Mouse (Mus musculus): ENCODE measurements around the gene Tnfrsf1b. TPM values are rescaled to one million over a fixed set of nuclear protein-coding genes. Genes with fewer than 3 reads are reported as not detected.

Tnfrsf1b gene
- 4.1 and 5.2 TPM in 2 replicates for polyA plus RNA-seq (2015; fragmentation: Nextera tagmentation; extraction: Ambion mirVana)

GRCm38 (mm10) chr4:145246173-145247011, at the start of gene Tnfrsf1b:
Tnfrsf1b (minus strand) TSS chr4:145246870.
- peak; percentile 78 for ATAC-seq (replicated peaks; ENCODE audit: extremely low read depth, insufficient read depth, low FRiP score)
- H3K27ac ChIP-seq (ENCODE audit: low read length): no peak within 1 kb of the TSS
- WGBS: under 1% methylated on average over 47 of the region's 47 CpGs
- no peaks in the 10 kb centered on the region for H3K9me3 ChIP-seq (replicated peaks; ENCODE audit: control insufficient read depth, low read length)
- H3K9ac ChIP-seq (ENCODE audit: low read length): peak within 1 kb of the TSS; percentile 68
- H3K4me1 ChIP-seq (ENCODE audit: control insufficient read depth, insufficient read depth, low read length): 0 out of 2 replicates have a peak, but pooled peaks cover 3% of the 10 kb centered on the region
- H3K4me2 ChIP-seq (ENCODE audit: low read depth, low read length): peak within 1 kb of the TSS; percentile 79
- peaks cover 24% of the 10 kb centered on the region for H3K27me3 ChIP-seq (ENCODE audit: control insufficient read depth, insufficient read depth, low read length)
- peak within 1 kb of the TSS; percentile 63 for H3K4me3 ChIP-seq (ENCODE audit: low read length)
- no peaks in the 10 kb centered on the region for H3K36me3 ChIP-seq (ENCODE audit: control insufficient read depth, insufficient read depth)

- Histone ChIP-seq H3K4me3 (ENCODE audit: low read length) (no peak overlapping the region), H3K27ac (ENCODE audit: low read length) (no peak overlapping the region), H3K36me3 (ENCODE audit: control insufficient read depth, insufficient read depth) (no peaks in the 10 kb centered on the region), H3K27me3 (ENCODE audit: control insufficient read depth, insufficient read depth, low read length) (no peaks in the 10 kb centered on the region), H3K4me2 (ENCODE audit: low read depth, low read length) (no peak overlapping the region), H3K4me1 (ENCODE audit: control insufficient read depth, insufficient read depth, low read length) (no peaks in the 10 kb centered on the region), H3K9me3 (replicated peaks; ENCODE audit: control insufficient read depth, low read length) (no peaks in the 10 kb centered on the region), H3K9ac (ENCODE audit: low read length) (no peak overlapping the region)
- WGBS: 52% methylated on average over 5 of the region's 5 CpGs
- no peak; the same call in 1 of the 2 replicates for ATAC-seq (replicated peaks; ENCODE audit: extremely low read depth, insufficient read depth, low FRiP score)
These were observed 49.1 kb upstream of the Tnfrsf1b start for GRCm38 (mm10) chr4:145295589-145296300.

GRCm38 (mm10) chr4:145294588-145294987, 47.9 kb upstream of the Tnfrsf1b start:
- WGBS: 72% methylated on average over 5 of the region's 5 CpGs
- no peak for ATAC-seq (replicated peaks; ENCODE audit: extremely low read depth, insufficient read depth, low FRiP score)
- H3K4me3 ChIP-seq (ENCODE audit: low read length): no peak overlapping the region
- no peaks in the 10 kb centered on the region for H3K9me3 ChIP-seq (replicated peaks; ENCODE audit: control insufficient read depth, low read length)
- H3K27me3 ChIP-seq (ENCODE audit: control insufficient read depth, insufficient read depth, low read length): no peaks in the 10 kb centered on the region
- H3K27ac ChIP-seq (ENCODE audit: low read length): no peak overlapping the region
- H3K36me3 ChIP-seq (ENCODE audit: control insufficient read depth, insufficient read depth): no peaks in the 10 kb centered on the region
- no peak overlapping the region for H3K4me2 ChIP-seq (ENCODE audit: low read depth, low read length)
- no peak overlapping the region for H3K9ac ChIP-seq (ENCODE audit: low read length)
- no peaks in the 10 kb centered on the region for H3K4me1 ChIP-seq (ENCODE audit: control insufficient read depth, insufficient read depth, low read length)

- H3K4me2 ChIP-seq (ENCODE audit: low read depth, low read length): no peak overlapping the region
- no peaks in the 10 kb centered on the region for H3K9me3 ChIP-seq (replicated peaks; ENCODE audit: control insufficient read depth, low read length)
- no peaks in the 10 kb centered on the region for H3K27me3 ChIP-seq (ENCODE audit: control insufficient read depth, insufficient read depth, low read length)
- no peaks in the 10 kb centered on the region for H3K4me1 ChIP-seq (ENCODE audit: control insufficient read depth, insufficient read depth, low read length)
- 42% methylated on average over 4 of the region's 4 CpGs for WGBS
- no peak overlapping the region for H3K27ac ChIP-seq (ENCODE audit: low read length)
- no peaks in the 10 kb centered on the region for H3K36me3 ChIP-seq (ENCODE audit: control insufficient read depth, insufficient read depth)
- ATAC-seq (replicated peaks; ENCODE audit: extremely low read depth, insufficient read depth, low FRiP score): no peak; the same call in 1 of the 2 replicates
- H3K4me3 ChIP-seq (ENCODE audit: low read length): no peak overlapping the region
- H3K9ac ChIP-seq (ENCODE audit: low read length): no peak overlapping the region
These were observed 39.9 kb upstream of the Tnfrsf1b start for GRCm38 (mm10) chr4:145286369-145287120.

- Histone ChIP-seq H3K9ac (ENCODE audit: low read length) (no peak overlapping the region), H3K4me2 (ENCODE audit: low read depth, low read length) (no peak overlapping the region), H3K27ac (ENCODE audit: low read length) (no peak overlapping the region), H3K36me3 (ENCODE audit: control insufficient read depth, insufficient read depth) (no peaks in the 10 kb centered on the region), H3K4me3 (ENCODE audit: low read length) (no peak overlapping the region), H3K9me3 (replicated peaks; ENCODE audit: control insufficient read depth, low read length) (no peaks in the 10 kb centered on the region; the same call in 1 of the 2 replicates), H3K27me3 (ENCODE audit: control insufficient read depth, insufficient read depth, low read length) (no peaks in the 10 kb centered on the region), H3K4me1 (ENCODE audit: control insufficient read depth, insufficient read depth, low read length) (no peaks in the 10 kb centered on the region)
- no peak for ATAC-seq (replicated peaks; ENCODE audit: extremely low read depth, insufficient read depth, low FRiP score)
- WGBS: 93% methylated on average over 4 of the region's 4 CpGs
These were observed 38.0 kb upstream of the Tnfrsf1b start for GRCm38 (mm10) chr4:145284675-145285074.

- H3K4me1 ChIP-seq (ENCODE audit: control insufficient read depth, insufficient read depth, low read length): no peaks in the 10 kb centered on the region
- no peaks in the 10 kb centered on the region; the same call in 1 of the 2 replicates for H3K9me3 ChIP-seq (replicated peaks; ENCODE audit: control insufficient read depth, low read length)
- no peak overlapping the region for H3K9ac ChIP-seq (ENCODE audit: low read length)
- WGBS: 48% methylated on average over 6 of the region's 6 CpGs
- H3K27me3 ChIP-seq (ENCODE audit: control insufficient read depth, insufficient read depth, low read length): no peaks in the 10 kb centered on the region
- no peak for ATAC-seq (replicated peaks; ENCODE audit: extremely low read depth, insufficient read depth, low FRiP score)
- no peaks in the 10 kb centered on the region for H3K36me3 ChIP-seq (ENCODE audit: control insufficient read depth, insufficient read depth)
- H3K27ac ChIP-seq (ENCODE audit: low read length): no peak overlapping the region
- H3K4me3 ChIP-seq (ENCODE audit: low read length): no peak overlapping the region
- H3K4me2 ChIP-seq (ENCODE audit: low read depth, low read length): no peak overlapping the region
These were observed 36.8 kb upstream of the Tnfrsf1b start for GRCm38 (mm10) chr4:145283441-145283840.

- Histone ChIP-seq H3K4me3 (ENCODE audit: low read length) (no peak overlapping the region), H3K4me2 (ENCODE audit: low read depth, low read length) (no peak overlapping the region), H3K27ac (ENCODE audit: low read length) (no peak overlapping the region), H3K27me3 (ENCODE audit: control insufficient read depth, insufficient read depth, low read length) (no peaks in the 10 kb centered on the region), H3K4me1 (ENCODE audit: control insufficient read depth, insufficient read depth, low read length) (no peaks in the 10 kb centered on the region), H3K9ac (ENCODE audit: low read length) (no peak overlapping the region), H3K9me3 (replicated peaks; ENCODE audit: control insufficient read depth, low read length) (no peaks in the 10 kb centered on the region; the same call in 1 of the 2 replicates), H3K36me3 (ENCODE audit: control insufficient read depth, insufficient read depth) (no peaks in the 10 kb centered on the region)
- WGBS: 86% methylated on average over 6 of the region's 6 CpGs
- no peak for ATAC-seq (replicated peaks; ENCODE audit: extremely low read depth, insufficient read depth, low FRiP score)
These were observed 34.3 kb upstream of the Tnfrsf1b start for GRCm38 (mm10) chr4:145280966-145281365.

GRCm38 (mm10) chr4:145278724-145279370, 32.2 kb upstream of the Tnfrsf1b start:
- no peak for ATAC-seq (replicated peaks; ENCODE audit: extremely low read depth, insufficient read depth, low FRiP score)
- Histone ChIP-seq H3K36me3 (ENCODE audit: control insufficient read depth, insufficient read depth) (no peaks in the 10 kb centered on the region), H3K9me3 (replicated peaks; ENCODE audit: control insufficient read depth, low read length) (no peaks in the 10 kb centered on the region; the same call in 1 of the 2 replicates)

More at GRCm38 (mm10) chr4:145278724-145279370, 32.2 kb upstream of the Tnfrsf1b start:
- Histone ChIP-seq H3K27me3 (ENCODE audit: control insufficient read depth, insufficient read depth, low read length) (no peaks in the 10 kb centered on the region), H3K4me2 (ENCODE audit: low read depth, low read length) (no peak overlapping the region), H3K4me1 (ENCODE audit: control insufficient read depth, insufficient read depth, low read length) (no peaks in the 10 kb centered on the region), H3K27ac (ENCODE audit: low read length) (no peak overlapping the region), H3K9ac (ENCODE audit: low read length) (no peak overlapping the region), H3K4me3 (ENCODE audit: low read length) (no peak overlapping the region)
- 59% methylated on average over 3 of the region's 3 CpGs for WGBS

All from heart, embryonic 16.5 days (tissue).